ENCODE assay signal across 8 mouse cellular contexts in the genomic region with DNA sequence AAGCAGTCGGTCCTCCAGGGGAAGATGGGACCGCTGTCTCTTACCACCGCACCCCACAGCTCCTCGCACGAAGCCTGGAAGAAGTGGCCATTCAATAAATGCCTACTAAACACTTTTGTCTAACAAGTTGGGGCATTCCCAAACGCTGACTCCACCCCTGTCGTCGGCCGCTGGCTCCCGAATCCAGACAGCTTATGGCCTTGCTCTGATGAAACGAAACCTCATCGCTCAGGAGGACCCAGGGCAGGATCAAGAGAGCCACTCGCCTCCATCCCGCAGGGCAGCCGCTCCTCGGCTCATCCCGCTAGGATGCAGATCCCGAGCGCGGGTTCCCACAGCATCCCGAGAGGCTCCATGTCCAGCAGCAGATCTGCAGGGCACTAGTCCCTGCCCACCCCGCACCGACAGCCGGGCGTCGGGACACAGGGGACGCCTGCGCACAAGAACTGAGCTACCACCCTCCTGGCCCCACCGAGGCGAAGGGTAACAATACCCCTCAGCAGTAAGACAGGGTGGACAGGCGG. TPM values are rescaled to one million over a fixed set of nuclear protein-coding genes. Genes with fewer than 3 reads are reported as not detected.
A peak's percentile ranks its signal among the peaks of the same experiment; 100 is the strongest.
DNase-seq lines count a peak whose midpoint lies in the region; ATAC-seq and TF ChIP-seq lines count a peak whose summit lies in the region.

No protein-coding gene starts in this region.

- peak; percentile 20 to 53 for DNase-seq in monocyte, adult 2 months (ENCODE audit: low read depth in 1 of 2, low spot score in 2 of 2)
- DNase-seq in adrenal gland, postnatal 36 days = peak; percentile 82 to 85
- DNase-seq in hindbrain, postnatal 0 days (ENCODE audit: low spot score) = peak; percentile 64
- DNase-seq in spleen, adult 2 months (ENCODE audit: low read depth in 1 of 2, low spot score in 2 of 2) = peak in 1 of 2 experiments; percentile 18
- no peak for DNase-seq in cerebellum, postnatal 36 days

- WGBS in forebrain, embryonic 16.5 days = under 1% methylated on average over 31 of the region's 31 CpGs
- under 1% methylated on average over 31 of the region's 31 CpGs for WGBS in hindbrain, postnatal 0 days
- under 1% methylated on average over 31 of the region's 31 CpGs for WGBS in lung, embryonic 15.5 days
- WGBS in spleen, adult 2 months = under 1% methylated on average over 31 of the region's 31 CpGs

- H3K4me1 ChIP-seq in forebrain, embryonic 16.5 days (replicated peaks; ENCODE audit: control insufficient read depth, insufficient read depth, low read length) = peaks cover 23% of the 10 kb centered on the region
- H3K4me1 ChIP-seq in hindbrain, postnatal 0 days (ENCODE audit: insufficient read depth, low read length) = peaks cover 17% of the 10 kb centered on the region
- H3K4me1 ChIP-seq in lung, embryonic 15.5 days = peaks cover 20% of the 10 kb centered on the region
- H3K4me1 ChIP-seq in spleen, adult 2 months (ENCODE audit: control insufficient read depth, insufficient read depth, insufficient read length) = no peaks in the 10 kb centered on the region; the same call in 1 of the 2 replicates

- peak overlapping the region; percentile 96 for H3K27ac ChIP-seq in forebrain, embryonic 16.5 days (ENCODE audit: low read length)
- H3K27ac ChIP-seq in hindbrain, postnatal 0 days = peak overlapping the region; percentile 92
- peak overlapping the region; percentile 99 for H3K27ac ChIP-seq in lung, embryonic 15.5 days
- H3K27ac ChIP-seq in spleen, adult 2 months (ENCODE audit: insufficient read depth, low read length) = peak overlapping the region; percentile 87

- TF ChIP-seq POLR2A in spleen, adult 2 months (IDR thresholded peaks at IDR 0.05; ENCODE audit: low read depth, low read length) = no peak

- peak overlapping the region; percentile 90 for H3K4me3 ChIP-seq in forebrain, embryonic 16.5 days (replicated peaks; ENCODE audit: low read length)
- H3K4me3 ChIP-seq in hindbrain, postnatal 0 days (ENCODE audit: low read length) = peak overlapping the region; percentile 61
- peak overlapping the region; percentile 94 for H3K4me3 ChIP-seq in lung, embryonic 15.5 days
- H3K4me3 ChIP-seq in spleen, adult 2 months (ENCODE audit: extremely low read depth, insufficient read depth, insufficient read length) = peak overlapping the region; percentile 74

- no peaks in the 10 kb centered on the region for H3K36me3 ChIP-seq in forebrain, embryonic 16.5 days (ENCODE audit: control insufficient read depth, insufficient read depth)
- H3K36me3 ChIP-seq in hindbrain, postnatal 0 days (ENCODE audit: insufficient read depth, low read length) = no peaks in the 10 kb centered on the region
- no peaks in the 10 kb centered on the region for H3K36me3 ChIP-seq in lung, embryonic 15.5 days
- H3K36me3 ChIP-seq in spleen, adult 2 months (ENCODE audit: control insufficient read depth, insufficient read depth, low read length) = no peaks in the 10 kb centered on the region

- peak overlapping the region; percentile 83 for H3K9ac ChIP-seq in forebrain, embryonic 16.5 days (replicated peaks; ENCODE audit: low read depth, low read length)
- H3K9ac ChIP-seq in hindbrain, postnatal 0 days (replicated peaks; ENCODE audit: low read length) = peak overlapping the region; percentile 67
- peak overlapping the region; percentile 94 for H3K9ac ChIP-seq in lung, embryonic 15.5 days

- ATAC-seq in monocyte, adult 5-6 weeks (replicated peaks; ENCODE audit: insufficient number of reproducible peaks, low FRiP score, low TSS enrichment, poor library complexity, severe bottlenecking) = no peak
- peak; percentile 67 for ATAC-seq in forebrain, embryonic 16.5 days
- peak; percentile 61 for ATAC-seq in hindbrain, postnatal 0 days
- ATAC-seq in lung, embryonic 15.5 days (ENCODE audit: borderline replicate concordance, extremely low read depth, low FRiP score, low TSS enrichment) = peak; percentile 76

- no peak for TF ChIP-seq CTCF in hindbrain, postnatal 0 days (IDR thresholded peaks at IDR 0.05; ENCODE audit: low read depth)
- TF ChIP-seq CTCF in spleen, adult 2 months (IDR thresholded peaks at IDR 0.05; ENCODE audit: extremely low read depth, insufficient read depth, insufficient read length, insufficient replicate concordance) = no peak

- H3K9me3 ChIP-seq in forebrain, embryonic 16.5 days (ENCODE audit: control insufficient read depth, low read length) = no peaks in the 10 kb centered on the region
- H3K9me3 ChIP-seq in hindbrain, postnatal 0 days (ENCODE audit: low read length) = no peaks in the 10 kb centered on the region
- no peaks in the 10 kb centered on the region for H3K9me3 ChIP-seq in lung, embryonic 15.5 days

- H3K4me2 ChIP-seq in forebrain, embryonic 16.5 days (ENCODE audit: low read length) = peak overlapping the region; percentile 70
- peak overlapping the region; percentile 80 for H3K4me2 ChIP-seq in hindbrain, postnatal 0 days (ENCODE audit: low read depth, low read length)
- H3K4me2 ChIP-seq in lung, embryonic 15.5 days = peak overlapping the region; percentile 71

- H3K27me3 ChIP-seq in forebrain, embryonic 16.5 days (replicated peaks; ENCODE audit: control insufficient read depth, insufficient read depth, low read length) = no peaks in the 10 kb centered on the region
- no peaks in the 10 kb centered on the region for H3K27me3 ChIP-seq in hindbrain, postnatal 0 days (ENCODE audit: insufficient read depth, low read length)
- H3K27me3 ChIP-seq in lung, embryonic 15.5 days = no peaks in the 10 kb centered on the region
- no peaks in the 10 kb centered on the region for H3K27me3 ChIP-seq in spleen, adult 2 months (ENCODE audit: control insufficient read depth, insufficient read depth, low read length)

RNA-seq across cellular contexts. Expression of gene Zbtb5, which starts 0.6 kb away (rescaled TPM):
- 8.4 to 16.8 TPM (median 14.3 TPM) in 3 replicates for total RNA-seq in monocyte, adult 5-6 weeks (2017)
- total RNA-seq in adrenal gland, postnatal 36 days (2021) = 10 to 100 TPM in 1 of 2 experiments, 1 to 10 TPM in 1; 9.1 to 13.1 TPM
- polyA plus RNA-seq in forebrain, embryonic 16.5 days (2015; fragmentation: Nextera tagmentation; extraction: Ambion mirVana) = 47.3 and 50.4 TPM in 2 replicates
- total RNA-seq in hindbrain, postnatal 0 days (2014; rRNA removed) = 42.1 and 50.0 TPM in 2 replicates
- polyA plus RNA-seq in hindbrain, postnatal 0 days (2015; fragmentation: Nextera tagmentation; extraction: Ambion mirVana) = 27.6 and 29.5 TPM in 2 replicates
- 19.4 TPM in 2 replicates for polyA plus RNA-seq in lung, embryonic 15.5 days (2015; fragmentation: Nextera tagmentation; extraction: Ambion mirVana)
- polyA plus RNA-seq in spleen, adult 2 months (2012; rRNA removed) = 12.7 and 16.3 TPM in 2 replicates

RNA-seq across cellular contexts. Expression of gene Polr1e, which starts 6.7 kb away (rescaled TPM):
- 18.7 to 27.2 TPM (median 21.9 TPM) in 3 replicates for total RNA-seq in monocyte, adult 5-6 weeks (2017)
- 10 to 100 TPM; 15.9 to 20.4 TPM for total RNA-seq in adrenal gland, postnatal 36 days (2021)
- 32.1 and 35.1 TPM in 2 replicates for polyA plus RNA-seq in forebrain, embryonic 16.5 days (2015; fragmentation: Nextera tagmentation; extraction: Ambion mirVana)
- 3.4 and 8.2 TPM in 2 replicates for total RNA-seq in hindbrain, postnatal 0 days (2014; rRNA removed)
- 25.7 and 27.2 TPM in 2 replicates for polyA plus RNA-seq in hindbrain, postnatal 0 days (2015; fragmentation: Nextera tagmentation; extraction: Ambion mirVana)
- polyA plus RNA-seq in lung, embryonic 15.5 days (2015; fragmentation: Nextera tagmentation; extraction: Ambion mirVana) = 36.1 and 42.7 TPM in 2 replicates
- polyA plus RNA-seq in spleen, adult 2 months (2012; rRNA removed) = 7.2 and 9.2 TPM in 2 replicates

RNA-seq across cellular contexts. Expression of gene Grhpr, which starts 30.4 kb away (rescaled TPM):
- total RNA-seq in monocyte, adult 5-6 weeks (2017) = 1.6 to 6.3 TPM (median 5.0 TPM) in 3 replicates
- 100 to 1,000 TPM; 176 to 181 TPM for total RNA-seq in adrenal gland, postnatal 36 days (2021)
- 19.3 and 20.4 TPM in 2 replicates for polyA plus RNA-seq in forebrain, embryonic 16.5 days (2015; fragmentation: Nextera tagmentation; extraction: Ambion mirVana)
- total RNA-seq in hindbrain, postnatal 0 days (2014; rRNA removed) = 17.7 and 31.5 TPM in 2 replicates
- polyA plus RNA-seq in hindbrain, postnatal 0 days (2015; fragmentation: Nextera tagmentation; extraction: Ambion mirVana) = 36.7 and 39.8 TPM in 2 replicates
- 56.9 and 60.1 TPM in 2 replicates for polyA plus RNA-seq in lung, embryonic 15.5 days (2015; fragmentation: Nextera tagmentation; extraction: Ambion mirVana)
- polyA plus RNA-seq in spleen, adult 2 months (2012; rRNA removed) = 27.7 and 30.3 TPM in 2 replicates

Comparison
In these comparisons a context has a peak if more than half of its experiments do, and no peak if none do; other contexts are left out.
1. DNase-seq: peak in monocyte, adult 2 months (2 of 2), adrenal gland, postnatal 36 days (2 of 2) and hindbrain, postnatal 0 days (single experiment); none in cerebellum, postnatal 36 days (0 of 2).
2. Peak in every context shown above with its lines, with median percentiles within 50 percentile points of each other: H3K27ac ChIP-seq, H3K4me2 ChIP-seq, H3K4me3 ChIP-seq and H3K9ac ChIP-seq.